ENCODE assay signal across 30 mouse cellular contexts in the genomic region with DNA sequence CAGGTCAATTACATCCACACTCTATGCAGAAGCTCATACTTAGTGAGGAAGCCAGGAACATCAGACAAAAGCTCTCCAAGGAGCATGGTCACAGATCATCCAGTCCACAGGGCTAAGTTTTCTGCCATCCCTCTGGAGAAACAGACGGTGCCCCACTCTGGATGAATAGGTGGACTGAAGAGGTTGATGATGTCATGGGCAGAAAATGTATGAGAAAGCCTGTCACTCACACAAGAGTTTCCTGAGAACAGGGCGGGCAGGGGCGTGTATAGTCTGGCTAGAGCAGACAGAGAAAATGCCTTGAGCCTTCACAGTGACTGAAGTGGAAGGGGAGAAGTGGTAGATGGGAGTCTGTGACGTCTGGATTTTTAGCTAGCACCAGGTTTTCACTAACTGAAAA. TPM values are rescaled to one million over a fixed set of nuclear protein-coding genes. Genes with fewer than 3 reads are reported as not detected.
DNase-seq lines count a peak whose midpoint lies in the region; ATAC-seq and TF ChIP-seq lines count a peak whose summit lies in the region.
"Had no signal": no experiment of that assay in that cellular context is flagged by ENCODE, and none has a peak within 500 bp of the region (broad histone marks: within the 10 kb centered on the region; RNA-seq: fewer than 3 reads in every experiment).

No protein-coding gene starts in this region.

- H3K27ac ChIP-seq in lung, embryonic 14.5 days (ENCODE audit: low read depth), result 0 out of 2 replicates have a peak overlapping the region, but pooled peaks have one; percentile 1
- no peak overlapping the region for H3K27ac ChIP-seq in lung, postnatal 0 days (ENCODE audit: low read length)
- H3K27ac ChIP-seq: embryonic facial prominence, embryonic 13.5 days; forebrain, embryonic 12.5 days; forebrain, embryonic 15.5 days; heart, embryonic 15.5 days; hindbrain, embryonic 12.5 days; hindbrain, embryonic 15.5 days had no signal

- no peaks in the 10 kb centered on the region for H3K36me3 ChIP-seq in lung, embryonic 14.5 days (ENCODE audit: insufficient read depth)
- no peaks in the 10 kb centered on the region for H3K36me3 ChIP-seq in lung, postnatal 0 days (ENCODE audit: insufficient read depth, low read length)
- H3K36me3 ChIP-seq: embryonic facial prominence, embryonic 13.5 days; forebrain, embryonic 12.5 days; forebrain, embryonic 15.5 days; heart, embryonic 12.5 days; heart, embryonic 15.5 days; hindbrain, embryonic 12.5 days; hindbrain, embryonic 15.5 days had no signal

- peak; percentile 67 for DNase-seq in lung, embryonic 14.5 days
- no peak for DNase-seq in lung, postnatal 25 days (ENCODE audit: low spot score)
- peak; percentile 67 for DNase-seq in lung, postnatal 0 days (ENCODE audit: low spot score)
- DNase-seq in lung, postnatal 36 days, result no peak
- peak; percentile 60 for DNase-seq in NIH3T3 (ENCODE audit: low read depth)
- no peak for DNase-seq in urinary bladder, postnatal 10 days (ENCODE audit: low spot score)
- DNase-seq in heart, postnatal 25 days (ENCODE audit: low spot score), result no peak
- DNase-seq: adrenal gland, adult 2 months; adrenal gland, postnatal 14 days; cerebellum, adult 11-12 months; cerebellum, adult 8-10 months; cerebellum, postnatal 10 days; cerebellum, postnatal 36 days; gastrocnemius, postnatal 25 days; heart, adult 18-20 months; heart, postnatal 10 days; heart, postnatal 4 days had no signal

- no peak overlapping the region for H3K4me3 ChIP-seq in lung, embryonic 14.5 days (ENCODE audit: low read depth, low read length)
- no peak overlapping the region for H3K4me3 ChIP-seq in lung, postnatal 0 days (ENCODE audit: low read depth, low read length)
- H3K4me3 ChIP-seq: embryonic facial prominence, embryonic 13.5 days; erythroblast, embryonic 14.5 days; forebrain, embryonic 12.5 days; forebrain, embryonic 15.5 days; heart, embryonic 12.5 days; heart, embryonic 15.5 days; hindbrain, embryonic 12.5 days; hindbrain, embryonic 15.5 days had no signal

- no peaks in the 10 kb centered on the region for H3K9me3 ChIP-seq in lung, embryonic 14.5 days (ENCODE audit: low read depth, low read length)
- no peaks in the 10 kb centered on the region for H3K9me3 ChIP-seq in lung, postnatal 0 days (ENCODE audit: low read length)
- H3K9me3 ChIP-seq: embryonic facial prominence, embryonic 13.5 days; forebrain, embryonic 12.5 days; forebrain, embryonic 15.5 days; heart, embryonic 12.5 days; heart, embryonic 15.5 days; hindbrain, embryonic 12.5 days; hindbrain, embryonic 15.5 days had no signal

- no peaks in the 10 kb centered on the region for H3K27me3 ChIP-seq in lung, embryonic 14.5 days (ENCODE audit: insufficient read depth, low read length)
- no peaks in the 10 kb centered on the region for H3K27me3 ChIP-seq in lung, postnatal 0 days (replicated peaks; ENCODE audit: insufficient read depth, low read length)
- H3K27me3 ChIP-seq: embryonic facial prominence, embryonic 13.5 days; forebrain, embryonic 12.5 days; forebrain, embryonic 15.5 days; heart, embryonic 12.5 days; heart, embryonic 15.5 days; hindbrain, embryonic 12.5 days; hindbrain, embryonic 15.5 days had no signal

- no peak for TF ChIP-seq CTCF in lung, embryonic 14.5 days (IDR thresholded peaks at IDR 0.05; ENCODE audit: low read depth)
- TF ChIP-seq CTCF in lung, postnatal 0 days (IDR thresholded peaks at IDR 0.05), result no peak

- ATAC-seq in lung, embryonic 14.5 days (ENCODE audit: insufficient read depth), result peak; percentile 82
- ATAC-seq in lung, postnatal 0 days, result peak; percentile 80
- ATAC-seq: forebrain, embryonic 15.5 days had no signal

- H3K4me2 ChIP-seq in lung, embryonic 14.5 days, result no peak overlapping the region
- H3K4me2 ChIP-seq in lung, postnatal 0 days (replicated peaks; ENCODE audit: low read depth, low read length), result no peak overlapping the region
- H3K4me2 ChIP-seq: embryonic facial prominence, embryonic 13.5 days; forebrain, embryonic 12.5 days; forebrain, embryonic 15.5 days; heart, embryonic 12.5 days; heart, embryonic 15.5 days; hindbrain, embryonic 12.5 days; hindbrain, embryonic 15.5 days had no signal

- 47% methylated on average over 4 of the region's 4 CpGs for WGBS in lung, embryonic 14.5 days
- WGBS in lung, postnatal 0 days, result 30% methylated on average over 4 of the region's 4 CpGs

- no peaks in the 10 kb centered on the region for H3K4me1 ChIP-seq in lung, embryonic 14.5 days (ENCODE audit: insufficient read depth)
- no peaks in the 10 kb centered on the region for H3K4me1 ChIP-seq in lung, postnatal 0 days (ENCODE audit: insufficient read depth, low read depth, low read length)
- H3K4me1 ChIP-seq: embryonic facial prominence, embryonic 13.5 days; forebrain, embryonic 15.5 days; heart, embryonic 15.5 days; hindbrain, embryonic 12.5 days; hindbrain, embryonic 15.5 days had no signal

- intact Hi-C loops in heart, postnatal 25 days (cut with DNase I), result no loop called here

- no peak for TF ChIP-seq EP300 in lung, postnatal 0 days (IDR thresholded peaks at IDR 0.05)

- no peak overlapping the region for H3K9ac ChIP-seq in lung, embryonic 14.5 days
- no peak overlapping the region for H3K9ac ChIP-seq in lung, postnatal 0 days (replicated peaks; ENCODE audit: low read depth)
- H3K9ac ChIP-seq: embryonic facial prominence, embryonic 13.5 days; forebrain, embryonic 12.5 days; forebrain, embryonic 15.5 days; heart, embryonic 12.5 days; heart, embryonic 15.5 days; hindbrain, embryonic 12.5 days; hindbrain, embryonic 15.5 days had no signal

RNA-seq across cellular contexts. Expression of a gene that starts 14.0 kb away (rescaled TPM):
- not detected in 2 replicates for polyA plus RNA-seq in lung, embryonic 14.5 days (2014; fragmentation: Nextera tagmentation; extraction: Ambion mirVana)
- not detected in 2 replicates for polyA plus RNA-seq in lung, postnatal 0 days (2015; fragmentation: Nextera tagmentation; extraction: Ambion mirVana)
- not detected for total RNA-seq in heart, postnatal 25 days (2021)
- total RNA-seq: adrenal gland, adult 2 months; adrenal gland, postnatal 14 days; adrenal gland, postnatal 4 days; ES-E14; gastrocnemius, adult 8-10 months; gastrocnemius, postnatal 25 days; heart, adult 18-20 months; heart, postnatal 10 days; heart, postnatal 4 days had no signal
- polyA plus RNA-seq: adrenal gland, adult 2 months; cortical plate, adult 2 months; embryonic facial prominence, embryonic 13.5 days; erythroblast, embryonic 14.5 days; forebrain, embryonic 12.5 days; forebrain, embryonic 15.5 days; heart, embryonic 12.5 days; heart, embryonic 15.5 days; hindbrain, embryonic 12.5 days; hindbrain, embryonic 15.5 days; intestine, embryonic 14.5 days had no signal

RNA-seq across cellular contexts. Expression of a gene that starts 26.2 kb away (rescaled TPM):
- polyA plus RNA-seq in lung, embryonic 14.5 days (2014; fragmentation: Nextera tagmentation; extraction: Ambion mirVana), result 127 and 153 TPM in 2 replicates
- polyA plus RNA-seq in lung, postnatal 0 days (2015; fragmentation: Nextera tagmentation; extraction: Ambion mirVana), result 93.3 and 101 TPM in 2 replicates
- 10 to 100 TPM; 52.6 to 57.2 TPM for total RNA-seq in heart, postnatal 25 days (2021)

RNA-seq across cellular contexts. Expression of a gene that starts 26.3 kb away (rescaled TPM):
- 25.4 and 25.8 TPM in 2 replicates for polyA plus RNA-seq in lung, embryonic 14.5 days (2014; fragmentation: Nextera tagmentation; extraction: Ambion mirVana)
- polyA plus RNA-seq in lung, postnatal 0 days (2015; fragmentation: Nextera tagmentation; extraction: Ambion mirVana), result 16.0 and 18.6 TPM in 2 replicates
- 10 to 100 TPM; 42.9 to 45.7 TPM for total RNA-seq in heart, postnatal 25 days (2021)

RNA-seq across cellular contexts. Expression of a gene that starts 55.2 kb away (rescaled TPM):
- polyA plus RNA-seq in lung, embryonic 14.5 days (2014; fragmentation: Nextera tagmentation; extraction: Ambion mirVana), result not detected in 2 replicates
- polyA plus RNA-seq in lung, postnatal 0 days (2015; fragmentation: Nextera tagmentation; extraction: Ambion mirVana), result not detected in 2 replicates
- not detected for total RNA-seq in heart, postnatal 25 days (2021)
- total RNA-seq: adrenal gland, adult 2 months; adrenal gland, postnatal 14 days; adrenal gland, postnatal 4 days; ES-E14; gastrocnemius, adult 8-10 months; gastrocnemius, postnatal 25 days; heart, adult 18-20 months; heart, postnatal 10 days; heart, postnatal 4 days had no signal
- polyA plus RNA-seq: adrenal gland, adult 2 months; embryonic facial prominence, embryonic 13.5 days; erythroblast, embryonic 14.5 days; forebrain, embryonic 12.5 days; forebrain, embryonic 15.5 days; heart, embryonic 12.5 days; heart, embryonic 15.5 days; hindbrain, embryonic 12.5 days; hindbrain, embryonic 15.5 days; intestine, embryonic 14.5 days had no signal

Comparison
In these comparisons a context has a peak if more than half of its experiments do, and no peak if none do; other contexts are left out.
1. DNase-seq: peak in lung, embryonic 14.5 days (single experiment), lung, postnatal 0 days (single experiment) and NIH3T3 (single experiment); none in lung, postnatal 25 days (single experiment), lung, postnatal 36 days (single experiment), urinary bladder, postnatal 10 days (single experiment) and heart, postnatal 25 days (single experiment).